In genomic region chr9:107633091-107633660, GRCm38 (mm10) we compare ENCODE assay signal across 8 mouse cellular contexts. TPM values are rescaled to one million over a fixed set of nuclear protein-coding genes. Genes with fewer than 3 reads are reported as not detected.
A peak's percentile ranks its signal among the peaks of the same experiment; 100 is the strongest.
DNase-seq lines count a peak whose midpoint lies in the region; ATAC-seq lines count a peak whose summit lies in the region.

No protein-coding gene starts in this region.

- no peaks in the 10 kb centered on the region for H3K27me3 ChIP-seq in embryonic facial prominence, embryonic 15.5 days
- no peaks in the 10 kb centered on the region for H3K27me3 ChIP-seq in heart, embryonic 10.5 days (ENCODE audit: insufficient read depth, poor library complexity, severe bottlenecking)
- H3K27me3 ChIP-seq in kidney, embryonic 14.5 days (ENCODE audit: control insufficient read depth, insufficient read depth, low read length) = no peaks in the 10 kb centered on the region
- H3K27me3 ChIP-seq in liver, embryonic 11.5 days (replicated peaks; ENCODE audit: control insufficient read depth, insufficient read depth, low read length) = no peaks in the 10 kb centered on the region

- no peaks in the 10 kb centered on the region for H3K36me3 ChIP-seq in embryonic facial prominence, embryonic 15.5 days
- peaks cover 18% of the 10 kb centered on the region for H3K36me3 ChIP-seq in heart, embryonic 10.5 days
- H3K36me3 ChIP-seq in kidney, embryonic 14.5 days (ENCODE audit: control insufficient read depth, insufficient read depth, low read length) = peaks cover 15% of the 10 kb centered on the region; the same call in 1 of the 2 replicates
- peaks cover 6% of the 10 kb centered on the region; the same call in 1 of the 2 replicates for H3K36me3 ChIP-seq in liver, embryonic 11.5 days (ENCODE audit: control insufficient read depth, insufficient read depth, low read length)

- peak; percentile 66 for ATAC-seq in embryonic facial prominence, embryonic 15.5 days (ENCODE audit: insufficient number of reproducible peaks, low FRiP score, low TSS enrichment, low read depth)
- ATAC-seq in kidney, embryonic 14.5 days (ENCODE audit: low FRiP score, low TSS enrichment) = peak; percentile 13; the same call in 1 of the 2 replicates
- ATAC-seq in liver, embryonic 11.5 days (replicated peaks; ENCODE audit: low FRiP score) = peak; percentile 61

- peak overlapping the region; percentile 82 for H3K4me3 ChIP-seq in embryonic facial prominence, embryonic 15.5 days (replicated peaks)
- peak overlapping the region; percentile 84 for H3K4me3 ChIP-seq in heart, embryonic 10.5 days
- peak overlapping the region; percentile 88 for H3K4me3 ChIP-seq in kidney, embryonic 14.5 days (ENCODE audit: low read length)
- H3K4me3 ChIP-seq in liver, embryonic 11.5 days (ENCODE audit: low read depth, low read length) = peak overlapping the region; percentile 89

- H3K4me2 ChIP-seq in embryonic facial prominence, embryonic 15.5 days (replicated peaks) = peak overlapping the region; percentile 95
- H3K4me2 ChIP-seq in kidney, embryonic 14.5 days (replicated peaks; ENCODE audit: low read depth, low read length) = peak overlapping the region; percentile 75
- peak overlapping the region; percentile 97 for H3K4me2 ChIP-seq in liver, embryonic 11.5 days

- peak overlapping the region; percentile 94 for H3K27ac ChIP-seq in embryonic facial prominence, embryonic 15.5 days (replicated peaks)
- peak overlapping the region; percentile 94 for H3K27ac ChIP-seq in heart, embryonic 10.5 days
- peak overlapping the region; percentile 73 for H3K27ac ChIP-seq in kidney, embryonic 14.5 days (ENCODE audit: low read depth, low read length)
- peak overlapping the region; percentile 90 for H3K27ac ChIP-seq in liver, embryonic 11.5 days (ENCODE audit: low read depth, low read length)

- H3K4me1 ChIP-seq in embryonic facial prominence, embryonic 15.5 days = peaks cover 69% of the 10 kb centered on the region
- peaks cover 85% of the 10 kb centered on the region for H3K4me1 ChIP-seq in heart, embryonic 10.5 days
- peaks cover 61% of the 10 kb centered on the region for H3K4me1 ChIP-seq in kidney, embryonic 14.5 days (ENCODE audit: control insufficient read depth, insufficient read depth, low read length)
- H3K4me1 ChIP-seq in liver, embryonic 11.5 days (replicated peaks; ENCODE audit: control insufficient read depth, insufficient read depth, low read length) = peaks cover 54% of the 10 kb centered on the region

- WGBS in embryonic facial prominence, embryonic 15.5 days = 3% methylated on average over 33 of the region's 33 CpGs
- 2% methylated on average over 33 of the region's 33 CpGs for WGBS in heart, embryonic 10.5 days
- 1% methylated on average over 33 of the region's 33 CpGs for whole genome bisulfite sequencing in kidney, embryonic 14.5 days
- 1% methylated on average over 33 of the region's 33 CpGs for WGBS in liver, embryonic 11.5 days

- peak overlapping the region; percentile 94 for H3K9ac ChIP-seq in embryonic facial prominence, embryonic 15.5 days
- H3K9ac ChIP-seq in kidney, embryonic 14.5 days (ENCODE audit: low read depth, low read length) = peak overlapping the region; percentile 93
- peak overlapping the region; percentile 96 for H3K9ac ChIP-seq in liver, embryonic 11.5 days (ENCODE audit: low read depth, low read length)

- peak; percentile 87 for DNase-seq in 416B (ENCODE audit: low read depth)
- peak; percentile 88 for DNase-seq in adrenal gland, postnatal 10 days
- DNase-seq in heart, embryonic 10.5 days (ENCODE audit: low spot score) = peak; percentile 95
- peak; percentile 85 for DNase-seq in liver, embryonic 11.5 days (ENCODE audit: low spot score)
- DNase-seq in monocyte, adult 2 months (ENCODE audit: low read depth in 1 of 2, low spot score in 2 of 2) = peak; percentile 59 to 75
- peak; percentile 86 to 92 for DNase-seq in spleen, postnatal 4 days (ENCODE audit: low spot score in 2 of 2)

- no peaks in the 10 kb centered on the region for H3K9me3 ChIP-seq in embryonic facial prominence, embryonic 15.5 days (replicated peaks)
- no peaks in the 10 kb centered on the region for H3K9me3 ChIP-seq in heart, embryonic 10.5 days
- no peaks in the 10 kb centered on the region for H3K9me3 ChIP-seq in kidney, embryonic 14.5 days (ENCODE audit: control insufficient read depth, low read length)
- H3K9me3 ChIP-seq in liver, embryonic 11.5 days (ENCODE audit: control insufficient read depth, low read length) = no peaks in the 10 kb centered on the region

RNA-seq across cellular contexts. Expression of gene Gnai2, which starts 2.0 kb away (rescaled TPM):
- total RNA-seq in adrenal gland, postnatal 10 days (2021) = 100 to 1,000 TPM; 292 to 327 TPM
- polyA plus RNA-seq in embryonic facial prominence, embryonic 15.5 days (2015; fragmentation: Nextera tagmentation; extraction: Ambion mirVana) = 458 and 459 TPM in 2 replicates
- polyA plus RNA-seq in heart, embryonic 10.5 days (2016; fragmentation: Nextera tagmentation; extraction: Ambion mirVana) = 359 and 404 TPM in 2 replicates
- polyA plus RNA-seq in kidney, embryonic 14.5 days (2014; fragmentation: Nextera tagmentation; extraction: Ambion mirVana) = 386 and 445 TPM in 2 replicates
- polyA plus RNA-seq in liver, embryonic 11.5 days (2014; fragmentation: Nextera tagmentation; extraction: Ambion mirVana) = 217 and 233 TPM in 2 replicates

RNA-seq across cellular contexts. Expression of gene Sema3b, which starts 24.1 kb away (rescaled TPM):
- 10 to 100 TPM in 1 of 2 experiments, 1 to 10 TPM in 1; 9.5 to 13.2 TPM for total RNA-seq in adrenal gland, postnatal 10 days (2021)
- 21.2 and 22.7 TPM in 2 replicates for polyA plus RNA-seq in embryonic facial prominence, embryonic 15.5 days (2015; fragmentation: Nextera tagmentation; extraction: Ambion mirVana)
- polyA plus RNA-seq in heart, embryonic 10.5 days (2016; fragmentation: Nextera tagmentation; extraction: Ambion mirVana) = 4.9 and 8.2 TPM in 2 replicates
- polyA plus RNA-seq in kidney, embryonic 14.5 days (2014; fragmentation: Nextera tagmentation; extraction: Ambion mirVana) = 6.4 and 9.5 TPM in 2 replicates
- 0.63 and 0.79 TPM in 2 replicates for polyA plus RNA-seq in liver, embryonic 11.5 days (2014; fragmentation: Nextera tagmentation; extraction: Ambion mirVana)

RNA-seq across cellular contexts. Expression of gene Slc38a3, which starts 36.2 kb away (rescaled TPM):
- 10 to 100 TPM; 42.0 to 95.1 TPM for total RNA-seq in adrenal gland, postnatal 10 days (2021)
- polyA plus RNA-seq in embryonic facial prominence, embryonic 15.5 days (2015; fragmentation: Nextera tagmentation; extraction: Ambion mirVana) = 3.7 and 4.2 TPM in 2 replicates
- 4.2 and 4.5 TPM in 2 replicates for polyA plus RNA-seq in heart, embryonic 10.5 days (2016; fragmentation: Nextera tagmentation; extraction: Ambion mirVana)
- 4.8 and 6.5 TPM in 2 replicates for polyA plus RNA-seq in kidney, embryonic 14.5 days (2014; fragmentation: Nextera tagmentation; extraction: Ambion mirVana)
- polyA plus RNA-seq in liver, embryonic 11.5 days (2014; fragmentation: Nextera tagmentation; extraction: Ambion mirVana) = 3.9 and 4.0 TPM in 2 replicates

RNA-seq across cellular contexts. Expression of gene Ifrd2, which starts 45.7 kb away (rescaled TPM):
- total RNA-seq in adrenal gland, postnatal 10 days (2021) = 10 to 100 TPM; 37.4 to 40.9 TPM
- polyA plus RNA-seq in embryonic facial prominence, embryonic 15.5 days (2015; fragmentation: Nextera tagmentation; extraction: Ambion mirVana) = 46.8 and 47.1 TPM in 2 replicates
- polyA plus RNA-seq in heart, embryonic 10.5 days (2016; fragmentation: Nextera tagmentation; extraction: Ambion mirVana) = 58.0 and 62.8 TPM in 2 replicates
- polyA plus RNA-seq in kidney, embryonic 14.5 days (2014; fragmentation: Nextera tagmentation; extraction: Ambion mirVana) = 59.1 and 61.4 TPM in 2 replicates
- 219 and 230 TPM in 2 replicates for polyA plus RNA-seq in liver, embryonic 11.5 days (2014; fragmentation: Nextera tagmentation; extraction: Ambion mirVana)

RNA-seq across cellular contexts. Expression of gene Gnat1, which starts 46.3 kb away (rescaled TPM):
- total RNA-seq in adrenal gland, postnatal 10 days (2021) = under 1 TPM; 0.33 to 0.42 TPM
- polyA plus RNA-seq in embryonic facial prominence, embryonic 15.5 days (2015; fragmentation: Nextera tagmentation; extraction: Ambion mirVana) = 1.9 and 3.4 TPM in 2 replicates
- 1.2 and 3.2 TPM in 2 replicates for polyA plus RNA-seq in heart, embryonic 10.5 days (2016; fragmentation: Nextera tagmentation; extraction: Ambion mirVana)
- polyA plus RNA-seq in kidney, embryonic 14.5 days (2014; fragmentation: Nextera tagmentation; extraction: Ambion mirVana) = 4.7 and 5.3 TPM in 2 replicates
- polyA plus RNA-seq in liver, embryonic 11.5 days (2014; fragmentation: Nextera tagmentation; extraction: Ambion mirVana) = 4.7 and 5.0 TPM in 2 replicates

Comparison
In these comparisons a context has a peak if more than half of its experiments do, and no peak if none do; other contexts are left out.
1. Peak in every context shown above with its lines: DNase-seq, ATAC-seq, H3K4me3 ChIP-seq and H3K27ac ChIP-seq.
2. ATAC-seq: peak in every context shown above with its lines; median percentile 66 in embryonic facial prominence, embryonic 15.5 days; 61 in liver, embryonic 11.5 days; 13 in kidney, embryonic 14.5 days.